Mouse (Mus musculus): ENCODE results near the gene Mfap1b. TPM values are rescaled to one million over a fixed set of nuclear protein-coding genes. Genes with fewer than 3 reads are reported as not detected.
A peak's percentile ranks its signal among the peaks of the same experiment; 100 is the strongest.

Mfap1b gene
- total and polyA plus RNA-seq, 3 experiments: 19.1 to 20.3 TPM; not detected in 1

DNA sequence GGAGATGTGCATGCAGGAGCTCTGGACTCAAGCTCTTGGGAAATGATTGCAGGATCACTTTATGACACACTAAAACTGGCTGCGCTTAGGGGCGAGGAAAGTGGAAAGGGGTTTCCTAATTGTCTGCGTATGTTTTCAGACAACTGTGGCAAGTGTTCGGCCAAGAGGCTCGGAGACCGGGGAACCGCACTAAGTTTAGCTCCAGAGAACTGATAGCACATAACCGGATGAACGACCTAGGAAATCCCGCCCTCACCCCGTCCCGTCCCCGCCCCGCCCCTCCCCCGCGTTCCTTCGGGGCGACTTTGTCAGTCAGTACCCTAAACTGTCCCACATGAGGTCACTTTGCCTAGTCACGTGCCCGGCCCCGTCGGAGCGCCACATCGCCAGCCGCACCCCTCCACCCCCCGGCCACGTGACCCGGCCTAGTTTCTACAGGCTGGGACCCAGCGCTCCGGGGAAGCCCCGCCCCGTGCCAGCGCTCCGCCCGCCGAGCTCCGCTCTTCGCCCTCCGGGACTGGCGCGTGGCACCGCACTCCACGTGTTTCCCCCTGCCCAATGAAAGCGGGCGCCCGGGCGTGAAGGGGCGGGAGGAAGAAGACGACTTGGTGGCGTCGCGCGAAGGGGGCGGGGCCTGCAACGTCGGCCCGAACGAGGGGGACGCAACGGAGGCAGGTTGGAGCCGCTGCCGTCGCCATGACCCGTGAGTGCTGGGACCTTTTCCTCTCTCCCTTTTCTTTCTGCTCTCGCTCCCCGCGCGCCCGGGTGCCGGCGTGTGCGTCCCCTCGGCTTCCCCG lies 24.9 kb downstream of the Mfap1b start, which contains the start of gene Serf2:
Gene Serf2, plus strand, starts transcription at position 457 of the 797 bp plus-strand sequence.
- DNase-seq (ENCODE audit: low read depth, low spot score): peak; percentile 99
- H3K27me3 ChIP-seq (ENCODE audit: control insufficient read depth in 1 of 2, insufficient read depth in 2 of 2, low read length in 2 of 2): no peaks in the 10 kb centered on the region
- peak within 1 kb of the TSS; percentile 82 to 89 for H3K4me3 ChIP-seq (ENCODE audit: control insufficient read depth in 1 of 2, insufficient read depth in 1 of 2, low read depth in 2 of 2, low read length in 2 of 2)
- H3K36me3 ChIP-seq (ENCODE audit: control insufficient read depth in 1 of 2, insufficient read depth in 2 of 2, low read length in 2 of 2): peaks cover 0 to 30% of the 10 kb centered on the region in 2 experiments; a peak in 2 of 4 replicates
- H3K27ac ChIP-seq (ENCODE audit: control insufficient read depth, low read depth, low read length): peak within 1 kb of the TSS; percentile 90
- H3K9ac ChIP-seq (ENCODE audit: control insufficient read depth, low read depth, low read length, poor library complexity, severe bottlenecking): peak within 1 kb of the TSS; percentile 84
- peaks cover 19% of the 10 kb centered on the region for H3K79me2 ChIP-seq (ENCODE audit: control insufficient read depth, insufficient read depth, low read length, poor library complexity)
- H3K9me3 ChIP-seq (replicated peaks; ENCODE audit: insufficient read depth, low read length): no peaks in the 10 kb centered on the region
- H3K4me1 ChIP-seq (ENCODE audit: control insufficient read depth in 1 of 2, insufficient read depth in 2 of 2, low read length in 2 of 2): peaks cover 18 to 39% of the 10 kb centered on the region in 2 experiments
- no peak for TF ChIP-seq MEF2A (IDR thresholded peaks at IDR 0.05; ENCODE audit: extremely low read depth, insufficient replicate concordance, low read depth, low read length, poor library complexity, severe bottlenecking)
- no peak for TF ChIP-seq ZNF384 (IDR thresholded peaks at IDR 0.05; ENCODE audit: low read depth, low read length)
- no peak for TF ChIP-seq UBTF (IDR thresholded peaks at IDR 0.05; ENCODE audit: borderline replicate concordance, insufficient read depth, low read depth, low read length)
- TF ChIP-seq NRF1 (IDR thresholded peaks at IDR 0.05; ENCODE audit: insufficient read depth, low read depth, low read length, poor library complexity, severe bottlenecking): no peak
- TF ChIP-seq GABPA (IDR thresholded peaks at IDR 0.05; ENCODE audit: low read depth, low read length): no peak
- no peak for TF ChIP-seq SMC3 (IDR thresholded peaks at IDR 0.05; ENCODE audit: low read depth, low read length)
- no peak for TF ChIP-seq E2F4 (IDR thresholded peaks at IDR 0.05; ENCODE audit: borderline replicate concordance, low read depth, low read length)
- peak; percentile 89 for TF ChIP-seq NELFE (IDR thresholded peaks at IDR 0.05; ENCODE audit: low read depth, low read length)
- no peak for TF ChIP-seq MAFK (IDR thresholded peaks at IDR 0.05; ENCODE audit: borderline replicate concordance, low read depth, low read length)
- 0 out of 2 replicates have a peak, but pooled peaks have one; percentile 10 for TF ChIP-seq ELF1 (IDR thresholded peaks at IDR 0.05; ENCODE audit: low read depth, low read length)
- TF ChIP-seq MYB (IDR thresholded peaks at IDR 0.05; ENCODE audit: low read depth, low read length): no peak
- no peak for TF ChIP-seq CHD1 (IDR thresholded peaks at IDR 0.05; ENCODE audit: low read depth, low read length)
- peak; percentile 39; the same call in 1 of the 2 replicates for TF ChIP-seq SIN3A (IDR thresholded peaks at IDR 0.05; ENCODE audit: low read length)
- TF ChIP-seq MAZ (IDR thresholded peaks at IDR 0.05; ENCODE audit: low read depth, low read length): no peak
- no peak for TF ChIP-seq RAD21 (IDR thresholded peaks at IDR 0.05; ENCODE audit: low read depth, low read length)
- peak; percentile 86 for TF ChIP-seq ETS1 (IDR thresholded peaks at IDR 0.05; ENCODE audit: low read depth, low read length)
- TF ChIP-seq POLR2AphosphoS5 (IDR thresholded peaks at IDR 0.05; ENCODE audit: borderline replicate concordance, low read depth, low read length): no peak
- peak; percentile 93 for TF ChIP-seq MXI1 (IDR thresholded peaks at IDR 0.05; ENCODE audit: low read depth, low read length)
- TF ChIP-seq TBP (IDR thresholded peaks at IDR 0.05; ENCODE audit: low read depth, low read length): 0 out of 2 replicates have a peak, but pooled peaks have one; percentile 50
- TF ChIP-seq ZMIZ1 (IDR thresholded peaks at IDR 0.05; ENCODE audit: low read depth, low read length): peak; percentile 76
- no peak for TF ChIP-seq ZKSCAN1 (IDR thresholded peaks at IDR 0.05; ENCODE audit: low read depth, low read length)
- peak; percentile 97 for TF ChIP-seq MAX (IDR thresholded peaks at IDR 0.05; ENCODE audit: low read length)
- peak; percentile 73 for TF ChIP-seq HCFC1 (IDR thresholded peaks at IDR 0.05; ENCODE audit: low read depth, low read length)
- no peak for TF ChIP-seq ZC3H11A (IDR thresholded peaks at IDR 0.05; ENCODE audit: low read depth, low read length)
- no peak for TF ChIP-seq TAL1 (IDR thresholded peaks at IDR 0.05; ENCODE audit: low read length)
- peak; percentile 82 for TF ChIP-seq POLR2AphosphoS2 (IDR thresholded peaks at IDR 0.05; ENCODE audit: low read length)
- 0 out of 2 replicates have a peak, but pooled peaks have one; percentile 16 for TF ChIP-seq TCF12 (IDR thresholded peaks at IDR 0.05; ENCODE audit: low read depth, low read length)
- TF ChIP-seq USF2 (IDR thresholded peaks at IDR 0.05; ENCODE audit: borderline replicate concordance in 1 of 2, insufficient read depth in 1 of 2, low read depth in 1 of 2, low read length in 2 of 2): peak; percentile 89 to 97
- no peak for TF ChIP-seq CHD2 (IDR thresholded peaks at IDR 0.05; ENCODE audit: low read length)
- TF ChIP-seq GATA1 (IDR thresholded peaks at IDR 0.05; ENCODE audit: low read depth, low read length): no peak
- no peak for TF ChIP-seq JUND (IDR thresholded peaks at IDR 0.05; ENCODE audit: low read depth, low read length)
- peak; percentile 97 for TF ChIP-seq BHLHE40 (IDR thresholded peaks at IDR 0.05; ENCODE audit: borderline replicate concordance, low read depth, low read length)
- TF ChIP-seq RCOR1 (IDR thresholded peaks at IDR 0.05; ENCODE audit: low read depth, low read length): no peak
- 0 out of 4 replicates have a peak, but pooled peaks of 1 of the 2 experiments have one; percentile 21 for TF ChIP-seq EP300 (IDR thresholded peaks at IDR 0.05; ENCODE audit: low read depth in 1 of 2, low read length in 2 of 2)
- TF ChIP-seq POLR2A (IDR thresholded peaks at IDR 0.05; ENCODE audit: control insufficient read depth in 1 of 2, insufficient read depth in 1 of 2, low read depth in 1 of 2, low read length in 2 of 2, poor library complexity in 1 of 2): peak; percentile 90 to 91

All from MEL (cell line).